Mouse (Mus musculus) cerebellum, postnatal 25 days (tissue): ENCODE measurements around the gene Slc18a3.

Experiments
- DNase-seq, 2 experiments: peaks; one replicate each; pipeline ENCODE4 v3.0.0; 2021; ENCODE audit warnings: mixed read lengths in 2 of 2

Slc18a3 gene

DNA sequence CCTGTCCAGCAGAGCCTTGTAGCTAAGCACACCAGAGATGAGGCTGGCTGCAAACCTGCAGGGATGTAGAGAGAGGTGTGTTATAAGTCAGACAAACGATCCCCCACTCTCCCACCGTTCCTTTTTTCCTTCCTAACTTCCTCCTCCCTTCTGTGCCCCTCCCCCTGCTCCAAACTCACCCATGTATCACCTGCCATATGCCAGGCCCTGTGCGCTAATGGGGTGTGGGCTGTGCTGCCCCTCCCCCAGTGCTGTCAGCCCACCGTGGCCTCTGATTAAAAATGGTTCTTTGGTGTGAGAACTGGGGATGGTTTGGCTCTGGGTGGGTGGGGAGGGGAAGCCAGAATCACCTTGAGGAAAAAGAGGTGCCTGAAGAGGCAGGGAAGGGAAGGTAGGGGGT is 12.1 kb downstream of the Slc18a3 start:
- DNase-seq = no peak

GRCm38 (mm10) chr14:32446989-32447388 is 17.7 kb downstream of the Slc18a3 start:
- no peak for DNase-seq

GRCm38 (mm10) chr14:32443446-32443845 is 21.2 kb downstream of the Slc18a3 start:
- DNase-seq = no peak

- DNase-seq = no peak
These were observed 24.9 kb downstream of the Slc18a3 start for GRCm38 (mm10) chr14:32439744-32440143.

DNA sequence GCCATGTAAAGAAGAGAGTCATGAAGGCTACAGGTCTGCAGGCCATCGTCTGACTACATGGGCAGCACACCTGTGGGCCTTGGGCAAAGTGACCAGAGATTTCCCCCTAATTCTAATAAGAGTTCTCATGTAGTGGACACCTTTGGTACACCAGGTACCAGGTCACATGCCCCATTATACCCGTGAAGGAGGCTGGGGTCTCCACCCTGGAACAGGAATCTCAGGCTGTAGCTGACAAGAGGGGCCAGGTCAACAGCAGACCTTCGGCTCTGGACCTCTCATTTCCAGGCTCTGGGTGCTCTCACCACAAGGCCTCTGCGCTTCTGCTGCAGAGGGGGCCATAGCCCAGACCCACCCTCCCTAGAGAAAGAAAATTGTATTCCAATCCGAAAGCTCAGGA is 25.3 kb downstream of the Slc18a3 start:
- no peak for DNase-seq

DNA sequence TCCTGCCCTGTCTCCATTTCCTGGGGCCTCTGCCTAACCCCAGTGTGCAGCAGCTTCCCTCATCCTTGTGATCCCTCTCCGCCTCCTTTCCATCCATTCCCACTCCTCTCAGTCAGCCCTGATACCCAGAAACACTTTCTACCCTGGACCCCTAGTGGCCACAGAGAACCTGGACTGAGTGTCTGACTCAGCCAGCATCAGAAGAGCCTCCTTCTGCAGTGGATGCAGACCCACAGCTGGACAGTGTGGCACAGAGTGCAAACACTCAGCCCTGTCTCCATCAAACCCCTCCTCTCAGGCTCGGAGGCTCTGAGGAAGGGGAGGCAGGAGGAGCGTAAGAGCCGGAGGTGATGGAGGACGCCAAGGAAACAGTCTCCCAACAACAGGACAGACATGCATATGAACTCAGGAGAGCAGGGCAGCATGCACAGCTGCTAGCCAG is 27.3 kb downstream of the Slc18a3 start:
- DNase-seq = no peak

- DNase-seq = no peak
These were observed 35.5 kb downstream of the Slc18a3 start for GRCm38 (mm10) chr14:32429030-32429602.

DNA sequence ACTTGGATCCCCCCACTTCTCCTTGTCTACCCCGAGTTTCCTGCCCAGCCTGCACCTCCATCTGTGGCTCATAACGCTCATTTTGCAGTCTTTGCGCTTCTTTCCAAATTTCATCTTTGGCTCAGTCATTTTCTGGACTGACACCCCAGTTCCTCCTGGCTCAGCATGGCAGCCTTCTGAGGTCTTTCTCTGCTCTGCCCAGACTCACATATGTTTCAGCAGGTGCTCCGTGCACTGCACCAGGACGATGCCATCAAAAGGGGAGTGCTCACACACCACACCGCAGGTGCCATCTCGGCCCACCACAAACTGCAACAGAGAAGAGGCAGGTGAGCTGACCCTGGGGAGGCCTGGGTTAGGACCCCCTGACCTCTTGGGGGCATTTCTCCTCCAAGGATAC is 40.7 kb downstream of the Slc18a3 start:
- DNase-seq = peak; percentile 62 to 67

GRCm38 (mm10) chr14:32418747-32419146 is 45.9 kb downstream of the Slc18a3 start:
- DNase-seq = no peak
